Mouse (Mus musculus) liver, embryonic 15.5 days (tissue): ENCODE measurements around the gene Zhx3. TPM values are rescaled to one million over a fixed set of nuclear protein-coding genes. Genes with fewer than 3 reads are reported as not detected.

Experiments used
- ATAC-seq: fragments of 200-750 bp; cut with Nextera tagmentation; 2 replicates; pipeline ENCODE4 v1.8.0; 2017; ENCODE audit warnings: moderate number of reproducible peaks, mild to moderate bottlenecking, moderate library complexity; ENCODE audit not compliant: insufficient read depth
- H3K27ac ChIP-seq: fragments of 300-500 bp; sonication (generic); replicated peaks from 2 replicates; pipeline ENCODE4 v1.5.1; 2015; ENCODE audit warnings: mild to moderate bottlenecking, inconsistent platforms
- H3K27me3 ChIP-seq: fragments of 300-500 bp; sonication (generic); 2 replicates; pipeline ENCODE4 v1.6.1; 2015; ENCODE audit warnings: mild to moderate bottlenecking, inconsistent platforms
- H3K36me3 ChIP-seq: fragments of 300-500 bp; sonication (generic); replicated peaks from 2 replicates; pipeline ENCODE4 v1.6.1; 2015; ENCODE audit warnings: moderate library complexity, mild to moderate bottlenecking, inconsistent platforms
- H3K4me1 ChIP-seq: fragments of 300-500 bp; sonication (generic); replicated peaks from 2 replicates; pipeline ENCODE4 v1.6.1; 2015; ENCODE audit warnings: inconsistent platforms
- H3K4me2 ChIP-seq: fragments of 300-500 bp; sonication (generic); 2 replicates; pipeline ENCODE4 v1.6.1; 2015; ENCODE audit warnings: moderate library complexity, mild to moderate bottlenecking, inconsistent platforms
- H3K4me3 ChIP-seq: fragments of 300-500 bp; sonication (generic); replicated peaks from 2 replicates; pipeline ENCODE4 v1.5.1; 2015; ENCODE audit warnings: mild to moderate bottlenecking, inconsistent platforms
- H3K9ac ChIP-seq: fragments of 300-500 bp; sonication (generic); 2 replicates; pipeline ENCODE4 v1.6.1; 2015; ENCODE audit warnings: moderate library complexity, mild to moderate bottlenecking, inconsistent platforms
- H3K9me3 ChIP-seq: fragments of 300-500 bp; sonication (generic); replicated peaks from 2 replicates; pipeline ENCODE4 v1.6.1; 2016; ENCODE audit warnings: inconsistent platforms
- WGBS: fragments of 180-500 bp; shearing (Covaris S2); methylation state at CpG from one replicate; pipeline ENCODE4 v1.1.7; 2015; ENCODE audit warnings: mixed read lengths; ENCODE audit not compliant: insufficient replicate concordance; 5-methylcytosine and 5-hydroxymethylcytosine counted together
- polyA plus RNA-seq: library from polyadenylated mRNA; unstranded; fragments of >200 nt; fragmentation: Nextera tagmentation; extraction: Ambion mirVana; gene quantifications from 2 replicates; pipeline ENCODE4 v1.2.1, GENCODE M21; 2015

Gene Zhx3
- polyA plus RNA-seq, 1 experiment from 2014 or later, result 2.3 TPM

- no peak overlapping the region for H3K4me2 ChIP-seq
- no peaks in the 10 kb centered on the region for H3K36me3 ChIP-seq
- no peak overlapping the region for H3K27ac ChIP-seq
- H3K27me3 ChIP-seq, result no peaks in the 10 kb centered on the region
- no peak overlapping the region for H3K9ac ChIP-seq
- no peak overlapping the region for H3K4me3 ChIP-seq
- ATAC-seq, result no peak
- peaks cover 2% of the 10 kb centered on the region; the same call in 1 of the 2 replicates for H3K4me1 ChIP-seq
- no peaks in the 10 kb centered on the region for H3K9me3 ChIP-seq
Observed at GRCm38 (mm10) chr2:160854687-160855086, 18.1 kb downstream of the Zhx3 start.

DNA sequence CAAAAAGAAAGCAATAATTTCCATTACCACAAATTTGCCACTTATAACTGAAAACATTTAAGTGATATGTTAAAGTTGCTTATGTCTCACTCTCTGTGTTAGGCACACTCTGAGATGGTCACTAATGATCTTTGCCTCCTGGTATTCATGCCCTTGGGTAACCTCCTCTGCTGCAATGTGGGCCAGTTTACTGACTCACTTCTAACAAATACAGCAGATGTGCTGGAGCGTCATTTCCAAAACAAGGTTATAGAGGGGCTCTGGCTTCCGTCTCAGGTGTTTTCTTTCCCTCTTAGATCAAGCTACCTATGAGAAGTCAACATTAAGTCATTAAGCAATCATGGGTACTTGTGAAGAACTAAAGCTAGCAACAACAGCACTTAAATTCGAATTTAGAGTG is 22.4 kb downstream of the Zhx3 start:
- H3K4me1 ChIP-seq, result no peaks in the 10 kb centered on the region
- no peak overlapping the region for H3K4me3 ChIP-seq
- H3K36me3 ChIP-seq, result no peaks in the 10 kb centered on the region
- no peak overlapping the region for H3K27ac ChIP-seq
- no peak overlapping the region for H3K9ac ChIP-seq
- 51% methylated on average over 3 of the region's 3 CpGs for WGBS
- no peak overlapping the region for H3K4me2 ChIP-seq
- no peaks in the 10 kb centered on the region for H3K27me3 ChIP-seq
- no peaks in the 10 kb centered on the region for H3K9me3 ChIP-seq
- ATAC-seq, result no peak

GRCm38 (mm10) chr2:160849617-160850240 is 23.1 kb downstream of the Zhx3 start:
- Histone ChIP-seq H3K36me3 (no peaks in the 10 kb centered on the region), H3K4me3 (no peak overlapping the region), H3K27me3 (no peaks in the 10 kb centered on the region), H3K4me1 (no peaks in the 10 kb centered on the region), H3K27ac (no peak overlapping the region), H3K4me2 (no peak overlapping the region), H3K9ac (no peak overlapping the region), H3K9me3 (no peaks in the 10 kb centered on the region)
- ATAC-seq, result no peak
- 45% methylated on average over 3 of the region's 3 CpGs for WGBS

DNA sequence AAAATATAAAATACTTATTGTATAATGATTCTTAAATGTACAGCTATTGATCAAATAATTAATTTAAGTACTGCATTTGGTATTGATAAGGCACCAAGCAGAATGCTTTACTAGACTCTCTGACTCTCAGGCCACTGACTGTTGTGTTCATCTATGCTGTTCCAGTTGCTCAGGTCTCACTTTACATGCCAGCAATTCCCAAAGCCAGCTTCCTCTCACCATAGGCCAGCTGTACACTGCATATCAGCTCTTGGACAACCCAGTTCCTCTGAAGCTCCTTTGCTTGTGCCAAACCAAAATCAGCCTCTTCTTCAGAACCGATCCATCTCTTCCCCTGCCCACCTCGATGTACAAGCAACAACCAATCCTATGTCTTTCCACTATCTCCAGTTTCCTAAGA is 24.6 kb downstream of the Zhx3 start:
- no peaks in the 10 kb centered on the region for H3K9me3 ChIP-seq
- no peak overlapping the region for H3K9ac ChIP-seq
- no peaks in the 10 kb centered on the region for H3K36me3 ChIP-seq
- H3K4me2 ChIP-seq, result no peak overlapping the region
- H3K4me3 ChIP-seq, result no peak overlapping the region
- ATAC-seq, result no peak
- 64% methylated on average over 2 of the region's 2 CpGs for WGBS
- H3K27ac ChIP-seq, result no peak overlapping the region
- H3K27me3 ChIP-seq, result no peaks in the 10 kb centered on the region
- no peaks in the 10 kb centered on the region for H3K4me1 ChIP-seq

DNA sequence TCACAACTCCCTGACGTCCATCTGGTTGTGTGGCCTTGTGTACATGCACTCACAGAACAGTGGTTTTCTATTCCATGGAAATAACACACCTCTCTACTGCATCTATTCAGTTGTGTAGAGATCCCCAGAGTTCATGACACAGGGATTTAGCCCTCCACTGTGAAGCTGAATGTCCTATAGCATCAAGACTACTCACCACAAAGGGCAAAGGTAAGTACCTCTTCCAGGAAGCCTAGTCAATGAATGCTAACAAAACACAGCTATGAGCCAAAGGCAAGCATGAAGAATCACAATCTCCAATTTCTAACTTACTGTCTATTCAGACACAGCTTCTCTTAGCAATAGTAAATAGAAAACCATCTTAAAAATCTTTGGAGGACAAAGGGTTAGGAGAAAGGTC is 25.1 kb downstream of the Zhx3 start:
- no peaks in the 10 kb centered on the region for H3K36me3 ChIP-seq
- H3K27ac ChIP-seq, result no peak overlapping the region
- ATAC-seq, result 0 out of 2 replicates have a peak, but pooled peaks have one; percentile 37
- 46% methylated on average over 1 of the region's 1 CpGs for WGBS
- H3K9me3 ChIP-seq, result no peaks in the 10 kb centered on the region
- H3K27me3 ChIP-seq, result no peaks in the 10 kb centered on the region
- H3K4me2 ChIP-seq, result no peak overlapping the region
- no peak overlapping the region for H3K9ac ChIP-seq
- no peaks in the 10 kb centered on the region for H3K4me1 ChIP-seq
- H3K4me3 ChIP-seq, result no peak overlapping the region

- Histone ChIP-seq H3K27ac (no peak overlapping the region), H3K9me3 (no peaks in the 10 kb centered on the region), H3K4me3 (no peak overlapping the region), H3K4me2 (no peak overlapping the region), H3K4me1 (no peaks in the 10 kb centered on the region), H3K27me3 (no peaks in the 10 kb centered on the region), H3K9ac (no peak overlapping the region), H3K36me3 (no peaks in the 10 kb centered on the region)
- ATAC-seq, result no peak
Observed at GRCm38 (mm10) chr2:160840838-160841237, 32.0 kb downstream of the Zhx3 start.

DNA sequence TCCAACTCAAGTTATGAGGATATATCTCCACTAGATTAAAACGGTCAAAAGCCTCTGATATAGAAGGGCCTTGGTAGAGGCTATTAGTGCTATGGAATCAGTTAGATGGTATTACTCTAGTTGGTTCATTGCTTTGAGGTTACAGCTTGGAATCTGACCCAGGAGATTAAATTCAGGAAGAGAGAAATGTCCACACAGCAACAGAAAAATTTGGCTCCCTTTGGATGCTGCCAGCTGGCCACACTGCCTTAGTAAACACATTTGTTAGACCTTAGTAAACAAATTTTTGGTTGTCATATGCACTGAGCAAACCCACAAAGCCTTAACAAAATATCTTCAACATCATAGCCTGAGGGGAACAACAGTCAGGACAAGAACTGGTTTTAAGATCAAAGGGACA is 62.0 kb downstream of the Zhx3 start:
- Histone ChIP-seq H3K27me3 (no peaks in the 10 kb centered on the region), H3K9me3 (no peaks in the 10 kb centered on the region), H3K4me1 (no peaks in the 10 kb centered on the region), H3K4me2 (no peak overlapping the region), H3K4me3 (no peak overlapping the region), H3K9ac (no peak overlapping the region), H3K36me3 (0 out of 2 replicates have a peak, but pooled peaks cover 2% of the 10 kb centered on the region), H3K27ac (no peak overlapping the region)
- ATAC-seq, result no peak
- 50% methylated on average over 1 of the region's 1 CpGs for WGBS

- Histone ChIP-seq H3K9me3 (no peaks in the 10 kb centered on the region), H3K36me3 (0 out of 2 replicates have a peak, but pooled peaks cover 2% of the 10 kb centered on the region), H3K27me3 (no peaks in the 10 kb centered on the region), H3K9ac (no peak overlapping the region), H3K4me2 (no peak overlapping the region), H3K4me3 (no peak overlapping the region), H3K27ac (no peak overlapping the region), H3K4me1 (no peaks in the 10 kb centered on the region)
- no peak for ATAC-seq
Observed at GRCm38 (mm10) chr2:160810376-160810775, 62.4 kb downstream of the Zhx3 start.

DNA sequence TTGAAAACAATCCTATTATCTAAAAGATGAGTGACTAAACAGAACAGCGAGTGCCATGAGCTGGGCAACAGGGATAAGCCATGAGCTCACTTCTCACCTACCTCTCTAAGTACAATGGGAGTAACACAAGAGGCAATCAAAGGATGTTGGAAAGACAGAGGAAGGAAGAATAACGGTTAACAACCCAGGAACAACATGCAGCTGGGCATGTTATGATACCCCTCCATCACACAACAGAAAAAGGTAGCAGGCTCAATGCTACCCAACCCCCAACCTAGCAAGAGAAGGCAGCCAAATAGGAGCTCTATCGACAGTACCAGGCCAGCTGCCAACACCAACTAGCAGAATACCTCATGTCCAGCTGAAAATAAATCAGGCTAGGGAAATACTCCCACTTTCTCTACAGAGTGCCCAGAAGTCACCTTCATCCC is 66.7 kb downstream of the Zhx3 start:
- WGBS, result 50% methylated on average over 3 of the region's 3 CpGs
- H3K27me3 ChIP-seq, result no peaks in the 10 kb centered on the region
- no peak overlapping the region for H3K9ac ChIP-seq
- H3K4me2 ChIP-seq, result no peak overlapping the region
- H3K9me3 ChIP-seq, result no peaks in the 10 kb centered on the region
- 0 out of 2 replicates have a peak, but pooled peaks cover 2% of the 10 kb centered on the region for H3K36me3 ChIP-seq
- H3K4me1 ChIP-seq, result no peaks in the 10 kb centered on the region
- no peak for ATAC-seq
- H3K27ac ChIP-seq, result no peak overlapping the region
- H3K4me3 ChIP-seq, result no peak overlapping the region

GRCm38 (mm10) chr2:160804794-160805527 is 67.8 kb downstream of the Zhx3 start:
- H3K4me3 ChIP-seq, result no peak overlapping the region
- no peak overlapping the region for H3K4me2 ChIP-seq
- no peaks in the 10 kb centered on the region for H3K4me1 ChIP-seq
- no peaks in the 10 kb centered on the region for H3K27me3 ChIP-seq
- no peak overlapping the region for H3K9ac ChIP-seq
- H3K27ac ChIP-seq, result no peak overlapping the region
- 0 out of 2 replicates have a peak, but pooled peaks cover 2% of the 10 kb centered on the region for H3K36me3 ChIP-seq
- ATAC-seq, result no peak
- whole genome bisulfite sequencing, result 59% methylated on average over 4 of the region's 4 CpGs
- no peaks in the 10 kb centered on the region for H3K9me3 ChIP-seq

DNA sequence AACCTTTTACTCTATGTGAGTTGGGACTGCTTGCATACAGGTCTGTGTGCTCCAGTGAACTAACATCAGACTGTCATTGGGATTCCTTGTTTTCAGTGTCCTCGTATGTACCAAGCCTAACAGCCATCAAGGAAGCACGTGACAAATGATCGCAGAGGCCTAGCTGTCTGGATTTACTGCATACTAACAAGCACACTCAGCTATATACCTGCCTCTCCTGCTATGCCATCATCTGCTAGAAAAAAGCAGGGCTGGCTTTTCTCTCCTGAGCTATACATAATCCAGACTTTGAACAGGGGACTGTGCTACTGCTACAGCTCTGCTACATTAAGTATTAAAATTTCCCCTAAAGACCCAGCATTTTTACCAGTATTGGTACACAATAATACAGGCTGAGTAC is 70.5 kb downstream of the Zhx3 start:
- H3K27ac ChIP-seq, result no peak overlapping the region
- no peaks in the 10 kb centered on the region for H3K4me1 ChIP-seq
- no peak overlapping the region for H3K9ac ChIP-seq
- ATAC-seq, result no peak
- H3K4me3 ChIP-seq, result no peak overlapping the region
- 86% methylated on average over 3 of the region's 3 CpGs for WGBS
- H3K4me2 ChIP-seq, result no peak overlapping the region
- H3K36me3 ChIP-seq, result no peaks in the 10 kb centered on the region
- no peaks in the 10 kb centered on the region for H3K9me3 ChIP-seq
- H3K27me3 ChIP-seq, result no peaks in the 10 kb centered on the region

- Histone ChIP-seq H3K4me3 (no peak overlapping the region), H3K27ac (no peak overlapping the region), H3K4me1 (no peaks in the 10 kb centered on the region), H3K9me3 (no peaks in the 10 kb centered on the region), H3K27me3 (no peaks in the 10 kb centered on the region), H3K36me3 (no peaks in the 10 kb centered on the region), H3K4me2 (no peak overlapping the region), H3K9ac (no peak overlapping the region)
- no peak for ATAC-seq
- WGBS, result 51% methylated on average over 1 of the region's 1 CpGs
Observed at GRCm38 (mm10) chr2:160800967-160801366, 71.8 kb downstream of the Zhx3 start.
